21 mouse cellular contexts compared by ENCODE assay signal in genomic region chr6:135292391-135292790, GRCm38 (mm10). TPM values are rescaled to one million over a fixed set of nuclear protein-coding genes. Genes with fewer than 3 reads are reported as not detected.
A peak's percentile ranks its signal among the peaks of the same experiment; 100 is the strongest.
DNase-seq lines count a peak whose midpoint lies in the region; ATAC-seq lines count a peak whose summit lies in the region.
"Had no signal": no experiment of that assay in that cellular context is flagged by ENCODE, and none has a peak within 500 bp of the region (broad histone marks: within the 10 kb centered on the region; RNA-seq: fewer than 3 reads in every experiment).

No protein-coding gene starts in this region.

- H3K4me1 ChIP-seq in lung, embryonic 16.5 days (replicated peaks; ENCODE audit: control insufficient read depth, insufficient read depth, low read length), result peaks cover 20% of the 10 kb centered on the region
- H3K4me1 ChIP-seq in stomach, embryonic 15.5 days, result no peaks in the 10 kb centered on the region
- H3K4me1 ChIP-seq in forebrain, embryonic 10.5 days, result peaks cover 9% of the 10 kb centered on the region; the same call in 1 of the 2 replicates
- H3K4me1 ChIP-seq: heart, embryonic 13.5 days had no signal

- no peaks in the 10 kb centered on the region for H3K9me3 ChIP-seq in lung, embryonic 16.5 days (ENCODE audit: control insufficient read depth, low read length)
- H3K9me3 ChIP-seq in stomach, embryonic 15.5 days, result no peaks in the 10 kb centered on the region
- H3K9me3 ChIP-seq in forebrain, embryonic 10.5 days, result no peaks in the 10 kb centered on the region
- H3K9me3 ChIP-seq: embryonic facial prominence, embryonic 12.5 days; heart, embryonic 13.5 days; hindbrain, embryonic 15.5 days had no signal

- ATAC-seq in lung, embryonic 16.5 days (ENCODE audit: low read depth), result no peak
- ATAC-seq in stomach, embryonic 15.5 days (ENCODE audit: insufficient read depth, low FRiP score, low read depth), result 0 out of 2 replicates have a peak, but pooled peaks have one; percentile 37
- ATAC-seq: liver, postnatal 0 days had no signal

- H3K9ac ChIP-seq in lung, embryonic 16.5 days (ENCODE audit: low read length), result no peak overlapping the region
- H3K9ac ChIP-seq in stomach, embryonic 15.5 days, result no peak overlapping the region
- H3K9ac ChIP-seq: embryonic facial prominence, embryonic 12.5 days; heart, embryonic 13.5 days; hindbrain, embryonic 15.5 days; liver, postnatal 0 days had no signal

- no peaks in the 10 kb centered on the region for H3K36me3 ChIP-seq in lung, embryonic 16.5 days (ENCODE audit: control insufficient read depth, insufficient read depth, low read length)
- no peaks in the 10 kb centered on the region for H3K36me3 ChIP-seq in stomach, embryonic 15.5 days
- no peaks in the 10 kb centered on the region for H3K36me3 ChIP-seq in forebrain, embryonic 10.5 days (replicated peaks)
- H3K36me3 ChIP-seq: embryonic facial prominence, embryonic 12.5 days; heart, embryonic 13.5 days; hindbrain, embryonic 15.5 days had no signal

- no peak overlapping the region for H3K4me2 ChIP-seq in lung, embryonic 16.5 days (ENCODE audit: low read depth, low read length)
- H3K4me2 ChIP-seq in stomach, embryonic 15.5 days, result no peak overlapping the region
- H3K4me2 ChIP-seq: embryonic facial prominence, embryonic 12.5 days; heart, embryonic 13.5 days; hindbrain, embryonic 15.5 days had no signal

- no peaks in the 10 kb centered on the region for H3K27me3 ChIP-seq in lung, embryonic 16.5 days (ENCODE audit: control insufficient read depth, insufficient read depth, low read depth, low read length)
- H3K27me3 ChIP-seq in stomach, embryonic 15.5 days (replicated peaks), result no peaks in the 10 kb centered on the region
- no peaks in the 10 kb centered on the region for H3K27me3 ChIP-seq in forebrain, embryonic 10.5 days (ENCODE audit: poor library complexity, severe bottlenecking)
- H3K27me3 ChIP-seq: embryonic facial prominence, embryonic 12.5 days; hindbrain, embryonic 15.5 days had no signal

- no peak overlapping the region for H3K4me3 ChIP-seq in lung, embryonic 16.5 days (ENCODE audit: low read length)
- no peak overlapping the region for H3K4me3 ChIP-seq in stomach, embryonic 15.5 days (replicated peaks)
- H3K4me3 ChIP-seq in forebrain, embryonic 10.5 days, result no peak overlapping the region
- H3K4me3 ChIP-seq: embryonic facial prominence, embryonic 12.5 days; gastrocnemius, adult 2 months; heart, embryonic 13.5 days; hindbrain, embryonic 15.5 days had no signal

- peak overlapping the region; percentile 37 for H3K27ac ChIP-seq in lung, embryonic 16.5 days (ENCODE audit: low read length)
- no peak overlapping the region for H3K27ac ChIP-seq in stomach, embryonic 15.5 days
- no peak overlapping the region for H3K27ac ChIP-seq in forebrain, embryonic 10.5 days
- H3K27ac ChIP-seq: embryonic facial prominence, embryonic 12.5 days; gastrocnemius, adult 2 months; heart, embryonic 13.5 days; hindbrain, embryonic 15.5 days; kidney, postnatal 0 days had no signal

- WGBS in lung, embryonic 16.5 days, result 41% methylated on average over 4 of the region's 4 CpGs
- 49% methylated on average over 4 of the region's 4 CpGs for WGBS in stomach, embryonic 15.5 days
- WGBS in forebrain, embryonic 10.5 days, result 79% methylated on average over 4 of the region's 4 CpGs

- intact Hi-C loops in gastrocnemius, postnatal 36 days (cut with DNase I), result no loop called here

- DNase-seq in kidney, adult 18-20 months, result peak; percentile 24
- DNase-seq in kidney, postnatal 10 days, result no peak
- DNase-seq in adipocyte (ENCODE audit: low spot score), result peak; percentile 77
- no peak for DNase-seq in gastrocnemius, postnatal 36 days
- no peak for DNase-seq in forebrain, embryonic 10.5 days (ENCODE audit: extremely low spot score, low spot score)
- DNase-seq: cerebellum, adult 2 months; gastrocnemius, adult 2 months; heart, adult 11 months; heart, postnatal 36 days; liver, postnatal 0 days; right cerebral cortex, postnatal 25 days; thymus, postnatal 36 days had no signal

RNA-seq across cellular contexts. Expression of gene Pbp2, which starts 17.8 kb away (rescaled TPM):
- 0.15 and 0.49 TPM in 2 replicates for polyA plus RNA-seq in lung, embryonic 16.5 days (2015; fragmentation: Nextera tagmentation; extraction: Ambion mirVana)
- 1.0 and 4.0 TPM in 2 replicates for polyA plus RNA-seq in stomach, embryonic 15.5 days (2015; fragmentation: Nextera tagmentation; extraction: Ambion mirVana)
- total RNA-seq in gastrocnemius, postnatal 36 days (2021), result not detected
- not detected in 2 replicates for polyA plus RNA-seq in forebrain, embryonic 10.5 days (2016; fragmentation: Nextera tagmentation; extraction: Ambion mirVana)
- total RNA-seq: heart, postnatal 36 days; midbrain, postnatal 0 days had no signal
- polyA plus RNA-seq: cerebellum, adult 2 months; embryonic facial prominence, embryonic 12.5 days; heart, embryonic 13.5 days; liver, postnatal 0 days; midbrain, postnatal 0 days; neural tube, embryonic 11.5 days had no signal

RNA-seq across cellular contexts. Expression of gene Gsg1, which starts 38.2 kb away (rescaled TPM):
- polyA plus RNA-seq in lung, embryonic 16.5 days (2015; fragmentation: Nextera tagmentation; extraction: Ambion mirVana), result 7.0 and 7.6 TPM in 2 replicates
- 0.17 and 0.72 TPM in 2 replicates for polyA plus RNA-seq in stomach, embryonic 15.5 days (2015; fragmentation: Nextera tagmentation; extraction: Ambion mirVana)
- not detected for total RNA-seq in gastrocnemius, postnatal 36 days (2021)
- 0.16 TPM in 1 of 2 replicates, not detected in the other for polyA plus RNA-seq in forebrain, embryonic 10.5 days (2016; fragmentation: Nextera tagmentation; extraction: Ambion mirVana)
- total RNA-seq: gastrocnemius, adult 2 months; left cerebral cortex, postnatal 14 days had no signal
- polyA plus RNA-seq: hindbrain, embryonic 15.5 days had no signal

Comparison
In these comparisons a context has a peak if more than half of its experiments do, and no peak if none do; other contexts are left out.
1. DNase-seq: peak in kidney, adult 18-20 months (single experiment) and adipocyte (single experiment); none in kidney, postnatal 10 days (single experiment), gastrocnemius, postnatal 36 days (0 of 2) and forebrain, embryonic 10.5 days (single experiment).